Mouse (Mus musculus) NIH3T3 (cell line): ENCODE measurements around the gene Slc16a6.

ENCODE experiments used
- DNase-seq: peaks from one replicate; pipeline ENCODE4 v3.0.0-alpha.2; 2012; ENCODE audit warnings: low read depth

Gene Slc16a6

DNA sequence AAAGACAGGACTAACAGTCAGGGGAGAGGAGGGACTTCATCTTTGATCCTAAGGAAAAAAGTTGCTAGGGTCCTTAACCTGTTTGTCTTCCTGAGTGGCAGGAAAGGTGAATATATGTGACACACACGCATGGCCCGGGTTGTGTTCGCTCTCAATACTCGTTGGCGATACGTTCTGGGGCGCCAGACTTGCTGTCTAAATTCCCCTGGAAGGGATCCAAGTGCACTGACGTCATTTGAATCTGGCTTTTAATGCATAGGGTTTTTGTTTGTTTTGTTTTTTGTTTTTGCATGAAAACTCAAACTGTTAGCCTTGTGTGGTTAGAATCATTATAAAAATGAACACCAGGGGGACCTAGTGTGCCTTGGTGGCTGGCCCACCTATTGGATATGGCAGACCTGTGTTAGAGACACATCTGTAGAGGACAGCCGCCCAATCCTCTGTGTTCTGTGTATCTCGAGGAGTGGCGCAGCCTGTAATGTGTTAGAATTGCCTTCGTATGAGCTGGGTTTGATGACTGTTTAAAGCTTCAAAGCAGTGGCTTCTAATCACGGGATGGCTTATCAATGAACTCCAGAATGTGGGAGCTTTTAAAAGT, 27.9 kb downstream of the Slc16a6 start:
- DNase-seq = peak; percentile 71

DNA sequence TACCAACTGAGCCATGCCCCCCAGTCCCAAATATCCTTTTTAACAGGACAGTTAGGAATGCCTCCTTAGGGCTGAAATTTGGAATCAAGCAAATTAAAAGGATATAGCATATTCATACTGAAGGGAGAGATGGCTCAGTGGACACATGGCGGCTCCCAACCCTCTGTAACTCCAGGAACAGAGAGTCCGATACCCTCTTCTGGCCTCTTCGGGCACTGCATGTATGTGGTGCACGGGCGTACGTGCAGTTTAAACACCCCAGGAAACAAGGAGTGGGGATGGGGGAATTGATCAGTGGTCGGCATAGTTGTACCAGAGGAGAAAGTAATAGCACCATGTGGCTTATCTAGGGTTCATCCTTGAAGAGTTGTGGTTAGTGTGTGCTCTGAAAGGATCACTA, 28.8 kb downstream of the Slc16a6 start:
- no peak for DNase-seq

DNA sequence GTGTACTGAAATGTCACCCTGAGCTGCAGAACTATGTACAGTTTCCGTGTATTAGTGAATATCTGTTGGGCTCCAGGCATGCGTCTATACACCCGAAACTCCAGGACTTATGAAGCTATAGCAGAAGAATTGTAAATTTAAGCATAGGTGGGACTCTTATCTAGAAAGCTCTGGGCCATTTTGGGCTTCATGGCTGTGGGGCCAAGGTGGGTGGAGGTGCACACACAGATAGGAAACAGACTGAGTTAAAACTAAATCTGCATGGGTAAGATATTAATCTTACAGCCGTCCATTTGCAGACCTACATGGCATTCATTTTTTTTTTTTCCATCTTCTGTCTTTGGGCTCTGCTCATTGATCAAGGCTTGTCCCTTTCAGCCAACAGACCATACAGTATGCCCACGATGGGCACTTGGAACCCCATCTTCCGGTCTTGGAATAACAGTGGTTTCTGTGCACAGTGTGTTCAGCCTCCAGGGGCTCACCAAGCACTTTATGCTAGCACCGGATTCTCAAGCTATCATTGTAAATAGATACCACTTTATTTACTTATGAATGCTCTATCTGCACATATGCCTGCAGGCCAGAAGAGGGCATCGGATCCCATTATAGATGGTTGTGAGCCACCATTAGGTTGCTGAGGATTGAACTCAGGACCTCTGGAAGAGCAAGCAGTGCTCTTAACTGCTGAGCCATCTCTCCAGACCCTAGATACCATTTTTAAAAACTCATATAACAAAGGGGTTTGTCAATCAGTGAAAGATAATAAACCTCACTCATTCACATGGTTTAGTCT, 29.7 kb downstream of the Slc16a6 start:
- DNase-seq = no peak

DNA sequence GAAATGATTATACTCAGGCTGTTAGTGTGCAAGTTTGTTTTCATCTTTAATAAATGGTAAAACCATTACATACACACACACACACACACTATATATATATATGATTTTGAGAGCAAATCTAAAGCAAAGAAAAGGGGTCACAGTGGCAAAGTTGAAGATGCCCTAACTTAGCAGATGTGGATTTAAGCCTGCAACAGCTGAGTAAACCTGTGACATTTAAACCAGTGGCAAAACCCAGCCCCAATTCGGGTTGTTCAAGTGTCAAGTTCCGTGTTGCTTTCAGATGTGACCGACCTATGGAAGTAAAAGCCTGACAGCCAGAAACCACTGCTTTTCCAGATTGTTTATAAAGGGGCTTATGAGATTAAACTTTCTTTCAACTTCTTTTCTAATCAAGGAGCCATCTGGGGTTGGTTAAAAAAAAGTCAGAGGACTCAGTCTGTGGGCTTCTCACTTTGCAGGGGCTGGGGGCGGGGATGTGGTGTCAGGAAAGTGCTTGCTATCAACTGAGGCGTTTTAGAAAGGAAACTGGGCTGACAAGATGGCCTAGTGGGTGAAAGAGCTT, 31.1 kb downstream of the Slc16a6 start:
- DNase-seq = no peak

DNA sequence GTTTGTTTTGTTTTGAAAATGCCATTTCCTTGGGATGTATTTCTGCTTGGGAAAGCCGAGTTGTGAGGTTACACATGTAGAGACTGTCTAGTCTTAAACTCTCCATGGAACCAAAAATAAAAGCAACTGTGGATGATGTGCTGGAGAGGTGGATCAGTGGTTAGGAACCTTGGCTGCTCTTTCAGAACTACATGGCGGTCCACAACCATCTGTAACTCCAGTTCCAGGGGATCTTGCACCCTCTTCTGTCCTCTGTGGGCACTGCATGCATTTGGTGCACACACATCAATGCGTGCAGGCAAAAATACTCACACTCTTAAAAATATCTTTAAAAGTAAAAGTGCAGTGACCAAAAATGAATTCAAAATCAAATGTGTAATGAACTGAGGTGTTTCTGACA, 32.3 kb downstream of the Slc16a6 start:
- DNase-seq = peak; percentile 63

DNA sequence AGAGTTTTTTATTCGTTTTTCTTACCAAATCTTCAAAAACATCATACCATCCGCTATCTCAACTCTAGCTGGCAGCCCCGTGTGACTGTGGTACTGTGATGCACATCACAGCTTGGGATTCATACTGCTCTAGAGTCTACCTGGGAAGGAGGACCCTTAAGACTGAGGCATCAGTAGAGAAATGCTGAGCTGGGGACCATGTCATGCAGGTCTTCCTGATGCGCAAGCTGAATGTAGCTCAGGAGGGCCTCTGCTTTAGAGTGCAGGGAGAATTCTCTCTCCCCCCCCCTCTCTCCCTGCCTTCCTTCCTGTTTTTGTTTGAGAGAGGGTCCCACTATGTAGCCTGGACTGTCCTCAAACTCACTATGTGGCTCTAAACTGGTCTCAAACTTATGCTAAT, 32.8 kb downstream of the Slc16a6 start:
- no peak for DNase-seq

DNA sequence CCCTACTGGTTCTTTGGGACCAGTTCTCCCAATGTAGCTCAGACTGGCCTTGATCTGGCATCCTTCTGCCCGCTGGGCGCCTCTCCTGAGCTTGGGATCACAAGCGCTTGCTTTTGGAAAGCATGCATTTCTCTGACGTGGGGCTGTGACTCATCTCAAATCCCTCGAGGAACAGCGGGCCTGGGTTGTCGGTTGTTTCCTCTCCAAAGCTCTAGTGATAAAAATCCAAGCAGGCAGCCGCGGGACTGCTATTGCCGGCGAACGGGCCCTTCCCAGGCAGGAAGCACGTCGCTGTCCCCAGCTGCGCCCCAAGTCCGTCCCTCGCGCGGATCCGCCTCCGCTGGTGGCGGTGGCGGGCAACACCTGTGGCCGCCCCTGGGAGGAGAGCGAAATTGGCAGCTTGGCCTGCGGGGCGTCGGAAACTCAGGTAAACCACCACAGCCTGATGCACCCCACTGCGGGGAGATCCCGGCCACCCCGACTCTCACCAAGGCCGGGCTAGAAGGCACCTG, 33.5 kb downstream of the Slc16a6 start:
- peak; percentile 95 for DNase-seq

DNA sequence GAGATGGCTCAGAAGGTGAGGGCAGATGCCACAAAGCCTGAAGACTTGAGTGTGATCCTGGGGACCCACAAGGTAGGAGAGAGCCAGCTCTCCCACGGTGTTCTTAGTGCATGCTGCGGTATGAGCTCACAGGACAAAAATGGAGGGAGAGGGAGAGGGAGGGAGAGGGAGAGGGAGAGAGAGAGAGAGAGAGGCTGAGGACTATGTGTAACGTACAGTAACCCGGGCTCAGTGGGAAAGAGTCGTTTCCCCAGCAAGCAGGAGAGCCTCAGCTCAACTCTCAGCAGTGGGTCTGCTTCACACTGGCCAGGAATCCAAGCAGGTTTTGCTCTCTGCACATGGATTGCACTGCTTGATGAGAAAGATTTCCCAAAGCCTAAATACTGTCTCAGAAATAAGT, 34.2 kb downstream of the Slc16a6 start:
- peak; percentile 23 for DNase-seq

DNA sequence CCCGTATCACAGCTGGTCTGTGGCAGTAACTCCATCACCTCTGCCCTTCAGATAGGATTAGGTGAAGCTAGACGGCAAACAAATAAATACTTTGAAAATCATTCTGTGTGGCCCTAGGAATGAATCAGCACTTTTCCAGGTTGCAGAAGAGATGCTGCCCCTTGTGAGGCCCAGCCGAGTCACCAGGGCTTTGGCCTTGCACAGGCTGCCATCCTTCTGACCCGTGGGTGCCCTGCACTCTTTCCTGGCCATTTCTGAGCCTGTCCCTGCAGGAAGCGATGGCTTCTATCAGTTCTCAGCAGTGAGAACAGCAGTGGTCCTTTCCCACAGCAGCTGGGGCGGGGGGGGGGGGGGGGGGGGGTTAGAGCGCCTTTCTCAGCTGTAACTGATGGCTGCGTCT, 36.5 kb downstream of the Slc16a6 start:
- DNase-seq = no peak

DNA sequence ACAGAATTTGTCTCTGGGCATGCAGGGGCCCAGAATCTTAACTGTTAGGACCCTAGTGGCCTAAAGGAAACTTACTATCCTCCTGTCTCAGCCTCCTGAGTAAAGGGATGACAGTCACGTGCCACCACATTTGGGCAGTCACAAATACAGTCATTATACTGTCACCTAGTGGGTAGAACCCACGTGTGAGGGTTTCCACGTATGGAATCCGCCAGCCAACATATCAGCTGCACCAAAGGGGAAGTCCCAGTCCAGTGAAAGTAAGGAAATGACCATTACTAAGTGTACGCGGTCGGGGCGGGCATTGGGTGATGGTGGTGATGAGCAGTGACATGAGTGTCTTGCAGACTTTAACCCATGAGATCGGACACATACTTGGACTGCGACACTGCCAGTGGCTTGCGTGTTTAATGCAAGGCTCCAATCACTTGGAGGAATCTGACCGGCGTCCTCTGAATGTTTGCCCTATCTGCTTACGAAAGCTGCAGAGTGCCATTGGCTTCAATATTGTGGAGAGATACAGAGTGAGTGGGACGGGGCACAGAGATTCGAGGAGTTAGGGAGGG, 39.1 kb downstream of the Slc16a6 start:
- no peak for DNase-seq

DNA sequence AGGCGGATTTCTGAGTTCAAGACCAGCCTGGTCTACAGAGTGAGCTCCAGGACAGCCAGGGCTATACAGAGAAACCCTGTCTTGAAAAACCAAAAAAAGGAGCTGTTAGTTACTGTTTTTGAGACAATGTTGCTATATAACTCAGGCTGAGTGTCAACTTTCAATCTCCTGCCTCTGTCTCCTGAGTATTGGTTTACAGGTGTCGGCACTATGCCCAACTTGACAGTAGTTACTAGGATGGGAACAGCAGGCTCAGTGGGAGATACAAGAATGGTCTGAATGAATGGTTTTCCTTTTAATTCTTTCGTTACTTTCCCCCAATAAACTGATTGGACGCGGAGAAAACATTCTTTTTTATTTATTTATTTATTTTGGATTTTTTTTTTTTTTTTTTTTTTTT, 46.0 kb downstream of the Slc16a6 start:
- DNase-seq = no peak

DNA sequence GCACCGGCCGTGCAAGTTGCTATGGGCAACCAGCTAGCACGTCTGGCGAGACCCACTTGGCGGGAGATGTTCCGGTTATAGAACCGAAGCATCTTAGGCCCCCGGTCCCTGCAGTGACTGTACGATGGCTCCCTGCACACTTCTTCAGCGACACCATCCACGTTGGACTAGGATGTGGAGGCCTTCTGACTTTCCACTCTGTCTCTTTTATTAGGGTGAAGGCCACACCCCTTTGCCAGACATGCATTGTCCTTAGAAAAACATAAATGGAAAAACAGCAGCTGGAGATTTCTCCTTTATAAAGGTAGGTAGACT, 47.2 kb downstream of the Slc16a6 start:
- no peak for DNase-seq

DNA sequence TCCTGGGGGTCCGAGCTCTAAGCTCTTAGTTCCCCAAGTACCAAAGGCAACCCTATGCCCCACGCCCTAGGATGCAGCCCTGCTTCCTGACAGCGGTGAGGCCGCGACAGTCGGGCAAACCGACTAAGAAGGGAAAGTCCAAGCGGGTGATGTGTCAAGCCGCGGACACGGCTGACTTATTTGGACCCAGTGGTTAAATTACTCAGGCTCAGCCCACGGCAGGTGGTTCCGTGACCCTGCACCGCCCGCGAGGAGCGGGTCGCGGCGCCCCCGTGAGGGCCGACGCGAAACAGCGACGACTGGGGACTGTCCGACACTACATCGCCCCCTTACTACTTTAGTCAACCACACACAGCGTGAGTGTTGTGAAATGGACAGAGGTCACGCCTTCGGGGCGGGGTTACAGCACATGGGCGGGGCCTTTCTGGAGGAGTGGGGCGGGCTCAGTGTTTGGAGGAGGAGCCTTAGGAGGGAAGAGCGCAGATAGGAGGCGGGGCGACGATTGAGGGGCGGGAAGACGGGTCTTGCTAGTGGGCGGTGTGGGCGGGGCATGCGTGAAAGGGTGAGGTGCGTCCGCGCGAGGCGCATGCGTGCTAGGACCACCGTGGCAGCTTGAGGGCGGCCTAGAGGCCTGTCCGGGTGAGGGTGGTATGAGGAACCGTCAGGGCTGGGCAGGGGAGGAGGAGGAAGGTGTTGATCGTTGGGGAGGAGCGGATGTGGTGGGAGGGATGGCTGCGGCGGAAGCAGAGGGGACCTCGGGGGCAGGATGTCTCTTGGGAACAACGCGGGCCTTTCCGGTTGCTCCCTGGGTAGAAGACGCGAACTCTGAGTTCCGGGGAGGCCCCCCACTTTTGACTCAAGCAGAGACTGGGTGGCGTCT, 47.8 kb downstream of the Slc16a6 start, which contains the start of gene Amz2:
Amz2 (plus strand) TSS at position 555 of the 880 bp plus-strand sequence.
- DNase-seq = peak; percentile 100

DNA sequence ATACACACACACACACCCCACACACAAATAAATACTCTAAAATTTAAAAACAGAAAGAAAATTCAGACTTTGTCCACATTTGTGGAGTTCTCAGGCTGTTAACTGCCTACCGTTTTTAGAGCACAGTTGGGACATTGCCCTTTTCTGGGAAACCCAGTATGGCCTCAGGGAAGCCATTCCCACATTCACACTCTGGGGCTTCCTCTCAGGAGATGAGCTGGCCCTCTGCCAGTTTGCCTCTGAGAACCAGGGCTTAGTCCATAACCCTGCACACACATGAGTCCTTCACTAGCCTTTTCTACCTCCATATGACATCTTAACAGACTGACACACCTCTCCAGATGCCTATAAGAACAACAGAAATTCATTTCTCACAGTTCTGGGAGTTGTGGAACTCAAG, 50.1 kb downstream of the Slc16a6 start:
- DNase-seq = no peak

DNA sequence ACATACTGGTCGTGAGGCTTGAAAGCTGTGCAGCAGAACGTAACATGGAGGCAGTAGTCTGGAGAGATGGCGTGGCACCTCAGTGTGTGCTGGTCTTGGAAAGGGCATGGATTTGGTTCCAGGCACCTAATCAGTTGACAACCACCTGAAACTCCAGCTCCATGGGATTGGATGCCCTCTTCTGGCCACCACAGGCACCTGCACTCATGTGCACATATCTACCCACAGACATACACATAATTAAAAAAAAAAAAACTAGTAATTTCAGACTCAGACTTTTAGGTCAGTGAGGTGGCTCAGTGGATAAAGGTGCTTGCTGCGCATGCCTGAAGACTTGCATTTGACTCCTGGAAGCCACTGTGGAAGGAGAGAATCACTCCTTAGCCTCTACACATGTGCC, 51.1 kb downstream of the Slc16a6 start:
- DNase-seq = no peak

DNA sequence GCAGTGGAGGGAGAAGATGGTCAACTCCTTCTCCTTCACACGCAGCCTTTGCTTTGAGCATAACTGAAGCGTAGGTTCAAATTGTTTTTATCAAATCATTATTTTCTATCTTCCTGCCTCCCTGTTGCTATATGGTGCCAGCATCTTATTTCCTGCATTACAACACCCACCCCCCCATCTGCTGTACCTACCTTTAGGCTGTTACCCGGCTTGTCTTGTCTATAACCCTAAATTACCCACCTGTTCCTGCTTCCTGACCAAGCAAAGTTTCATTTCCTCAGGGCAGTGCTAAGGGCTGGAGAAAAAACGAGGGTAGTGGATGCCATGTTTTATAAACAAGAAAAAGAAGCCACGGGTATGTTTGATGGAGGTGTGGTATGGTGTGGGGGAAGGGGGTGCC, 52.2 kb downstream of the Slc16a6 start:
- no peak for DNase-seq

DNA sequence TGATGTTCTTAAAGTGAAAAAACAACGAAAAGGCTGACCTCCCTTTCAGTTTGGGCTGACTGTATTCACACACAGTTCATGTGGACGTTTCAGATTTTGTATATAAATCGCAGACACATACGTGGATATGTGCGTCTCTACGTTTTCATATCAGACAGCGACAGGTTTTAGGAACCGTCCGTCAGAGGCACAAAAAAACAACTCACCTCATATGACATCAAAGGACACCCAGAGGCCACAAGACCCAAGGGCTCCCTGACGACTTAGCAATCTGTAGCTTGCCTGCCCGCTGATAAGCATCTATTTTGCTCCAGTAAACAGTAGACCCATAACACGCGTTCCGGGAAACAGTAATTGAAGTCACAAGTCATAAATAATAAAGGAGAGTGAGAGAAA, 52.8 kb downstream of the Slc16a6 start:
- no peak for DNase-seq

DNA sequence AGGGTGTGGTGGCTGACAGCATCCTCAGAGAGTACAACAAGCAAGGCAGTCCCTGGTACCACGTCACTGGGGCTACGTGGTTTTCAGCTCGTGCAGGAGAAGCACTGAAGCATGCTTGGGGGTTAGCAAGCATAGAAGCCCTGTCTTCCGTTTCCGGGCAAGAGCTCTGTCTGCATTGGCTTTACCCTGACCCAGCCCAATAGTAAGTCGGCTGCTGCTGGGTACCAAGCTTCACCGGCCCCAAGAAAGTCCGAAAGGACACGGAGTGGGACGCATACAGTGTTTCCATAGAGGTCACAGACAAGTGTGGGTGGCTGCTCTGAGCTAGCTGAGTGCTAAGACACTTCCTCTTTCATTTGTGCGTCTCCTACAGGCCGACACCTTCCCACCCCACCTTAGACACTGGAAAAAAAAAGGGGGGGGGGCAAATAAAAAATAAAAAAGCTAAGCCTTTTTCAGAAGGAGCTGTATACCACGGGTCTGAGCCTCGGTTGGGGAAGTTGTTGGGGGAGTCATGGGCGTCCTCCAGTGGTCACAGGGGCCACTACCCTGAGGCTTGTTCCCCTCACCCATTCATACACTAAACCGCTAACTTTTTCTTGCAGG, 53.3 kb downstream of the Slc16a6 start:
- peak; percentile 11 for DNase-seq

DNA sequence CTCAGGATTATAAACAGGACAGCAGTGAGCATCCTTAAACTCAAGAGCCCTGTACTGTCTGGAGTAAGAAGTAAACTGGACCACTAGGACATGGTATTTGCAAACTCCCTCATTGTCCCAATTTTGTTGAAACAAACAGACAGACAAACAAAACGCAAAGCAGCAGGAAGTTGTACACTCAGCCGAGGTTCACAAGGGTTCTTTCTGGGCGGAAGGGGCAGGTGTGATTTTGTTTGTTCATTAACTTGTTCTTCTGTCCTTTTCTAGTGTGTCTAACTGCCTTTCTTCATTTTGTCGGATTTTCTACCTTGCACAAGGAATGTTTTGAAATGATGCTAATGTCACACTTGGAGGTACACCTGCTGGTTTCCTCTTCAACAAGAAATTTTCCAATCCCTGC, 53.9 kb downstream of the Slc16a6 start:
- DNase-seq = no peak

DNA sequence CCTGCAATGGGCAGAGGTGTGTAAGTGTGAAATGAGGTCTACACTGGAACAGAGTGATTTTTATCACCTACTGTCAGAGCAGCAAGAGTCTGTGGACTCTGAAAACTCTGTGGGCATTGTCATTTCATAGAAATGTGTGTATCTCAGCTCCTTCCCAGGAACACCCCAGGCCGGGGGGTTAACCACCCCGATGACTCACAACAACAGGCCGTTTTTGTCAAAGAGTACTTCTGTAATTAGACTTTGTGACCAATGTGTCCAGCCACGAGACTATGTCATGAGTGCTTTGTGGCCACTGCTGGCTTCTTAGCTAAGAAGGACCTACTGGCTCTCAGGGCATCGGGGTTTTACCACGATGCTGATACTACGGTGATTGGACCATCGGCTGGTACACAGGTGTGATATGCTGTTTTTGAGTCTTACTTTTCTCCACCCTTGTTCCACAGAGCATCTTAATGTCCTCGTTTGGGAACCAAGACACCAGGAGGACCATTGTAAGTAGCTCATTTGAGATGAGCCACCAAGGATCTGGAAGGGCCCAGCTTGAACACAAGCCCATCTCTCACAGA, 55.8 kb downstream of the Slc16a6 start:
- DNase-seq = no peak

DNA sequence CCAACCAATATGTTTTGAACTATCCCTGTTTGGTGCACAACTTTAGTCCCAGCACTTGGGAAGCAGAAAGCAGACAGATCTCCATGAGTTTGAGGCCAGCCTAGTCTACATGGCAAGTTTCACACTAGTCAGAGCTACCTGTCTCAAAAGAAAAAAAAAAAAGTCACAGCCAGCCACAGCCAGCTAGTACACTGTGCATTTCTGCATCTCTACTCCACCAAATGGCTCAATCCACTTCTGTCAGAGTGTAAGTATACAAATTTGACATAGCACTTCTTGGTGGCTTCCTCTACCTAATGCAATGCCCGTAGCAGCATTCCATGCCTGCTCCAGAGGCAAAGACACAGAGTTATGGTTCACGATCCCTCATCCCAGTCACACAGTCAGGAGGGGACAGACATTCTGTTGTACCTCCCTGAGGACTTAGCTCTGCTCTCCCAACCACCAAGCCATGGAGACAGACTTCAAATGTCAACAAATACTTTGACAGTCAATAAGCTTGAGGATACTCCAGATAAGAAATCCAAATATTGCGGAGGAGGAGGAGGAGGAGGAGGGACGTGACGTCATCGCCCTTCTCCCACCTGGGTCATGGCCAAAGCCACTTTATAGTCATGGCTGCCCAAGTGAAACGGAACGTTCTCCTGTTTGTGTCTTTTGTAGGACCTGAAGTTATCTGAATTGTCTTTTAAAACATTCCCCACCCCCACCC, 56.5 kb downstream of the Slc16a6 start:
- DNase-seq = no peak
